Mouse (Mus musculus) R1 (cell line): ENCODE results near the gene Pkn3.
A peak's percentile ranks its signal among the peaks of the same experiment; 100 is the strongest.

ENCODE experiments used
- DNase-seq: peaks from one replicate; pipeline ENCODE4 v3.0.0-alpha.2; 2018; ENCODE audit warnings: low read depth, low spot score

Pkn3 gene

GRCm38 (mm10) chr2:30095882-30096527, 18.5 kb downstream of the Pkn3 start:
- DNase-seq, result peak; percentile 74

GRCm38 (mm10) chr2:30100214-30100613, 22.7 kb downstream of the Pkn3 start:
- no peak for DNase-seq

- peak; percentile 73 for DNase-seq
Observed at GRCm38 (mm10) chr2:30106364-30106763, 28.9 kb downstream of the Pkn3 start.

GRCm38 (mm10) chr2:30107646-30108045, 30.2 kb downstream of the Pkn3 start:
- DNase-seq, result no peak

GRCm38 (mm10) chr2:30108260-30108659, 30.8 kb downstream of the Pkn3 start:
- no peak for DNase-seq

GRCm38 (mm10) chr2:30111500-30111899, 34.0 kb downstream of the Pkn3 start:
- no peak for DNase-seq

- DNase-seq, result no peak
Observed at GRCm38 (mm10) chr2:30112564-30112963, 35.1 kb downstream of the Pkn3 start.

GRCm38 (mm10) chr2:30119641-30120051, 42.2 kb downstream of the Pkn3 start:
- DNase-seq, result peak; percentile 83

- no peak for DNase-seq
Observed at GRCm38 (mm10) chr2:30120269-30120668, 42.8 kb downstream of the Pkn3 start.

- no peak for DNase-seq
Observed at GRCm38 (mm10) chr2:30122766-30123165, 45.3 kb downstream of the Pkn3 start.

- DNase-seq, result no peak
Observed at GRCm38 (mm10) chr2:30123729-30124471, 46.4 kb downstream of the Pkn3 start.

GRCm38 (mm10) chr2:30124472-30125274, 47.2 kb downstream of the Pkn3 start, which contains the start of gene Zer1:
Gene Zer1, minus strand, starts transcription at chr2:30124585.
- DNase-seq, result peak; percentile 97

GRCm38 (mm10) chr2:30128789-30129188, 51.3 kb downstream of the Pkn3 start:
- peak; percentile 78 for DNase-seq

GRCm38 (mm10) chr2:30130156-30130555, 52.7 kb downstream of the Pkn3 start:
- DNase-seq, result peak; percentile 51

GRCm38 (mm10) chr2:30131240-30131639, 53.8 kb downstream of the Pkn3 start:
- DNase-seq, result peak; percentile 81

- DNase-seq, result peak; percentile 66
Observed at GRCm38 (mm10) chr2:30132801-30133612, 55.5 kb downstream of the Pkn3 start.

- DNase-seq, result peak; percentile 96
Observed at GRCm38 (mm10) chr2:30133613-30134377, 56.3 kb downstream of the Pkn3 start, which contains the start of gene Tbc1d13. Gene Tbc1d13, plus strand, starts transcription at chr2:30133746.

GRCm38 (mm10) chr2:30134378-30134711, 56.9 kb downstream of the Pkn3 start:
- DNase-seq, result no peak

- DNase-seq, result peak; percentile 91
Observed at GRCm38 (mm10) chr2:30134928-30135620, 57.6 kb downstream of the Pkn3 start.

GRCm38 (mm10) chr2:30136458-30136857, 59.0 kb downstream of the Pkn3 start:
- no peak for DNase-seq
